Mouse (Mus musculus) kidney, postnatal 4 days (tissue): Measurements from ENCODE around the gene Yif1a.

ENCODE experiments used
- DNase-seq, 2 experiments: peaks; one replicate each; pipeline ENCODE4 v3.0.0; 2021; ENCODE audit warnings: mixed read lengths in 2 of 2

Yif1a gene

DNA sequence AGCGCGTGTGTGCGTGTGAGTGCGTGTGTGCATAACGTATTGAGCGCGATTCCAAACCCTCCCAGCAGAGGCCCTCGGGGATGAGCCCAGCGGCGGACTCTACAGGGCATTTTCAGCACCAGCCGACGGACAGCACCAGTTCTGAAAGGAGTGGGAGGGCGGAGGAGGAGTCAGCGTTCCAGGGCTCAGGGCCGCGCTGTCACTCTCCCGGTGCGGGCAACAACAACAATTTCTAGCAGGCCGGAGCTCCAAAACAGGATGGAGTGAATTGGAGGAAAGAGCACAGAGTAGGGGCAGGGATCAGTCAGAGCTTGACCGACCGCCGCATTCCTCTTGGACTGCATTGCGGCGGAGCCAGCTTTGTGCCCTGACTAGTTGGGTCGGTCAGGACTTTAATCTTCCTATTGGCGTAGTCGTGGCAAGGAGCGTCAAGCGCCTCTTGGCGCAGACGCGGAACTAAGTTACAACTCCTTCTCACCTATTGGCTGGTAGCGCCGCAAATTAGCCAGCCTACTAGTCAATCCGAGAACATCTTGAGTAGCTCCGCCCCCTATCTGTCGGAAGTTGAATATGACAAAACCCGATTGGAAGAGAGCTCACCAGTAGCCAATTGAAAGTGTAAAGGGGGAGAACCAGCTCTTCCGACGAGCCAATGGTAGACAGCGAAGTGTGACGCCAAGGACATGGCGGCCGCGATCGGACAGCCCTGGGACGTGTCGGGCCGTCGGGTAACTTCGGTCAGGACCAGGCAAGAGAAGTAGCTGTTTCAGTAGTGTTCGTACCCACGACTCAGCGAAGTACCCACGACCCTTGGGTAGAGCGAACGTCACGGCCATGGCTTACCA is at the start of gene Yif1a:
Gene Yif1a (plus strand): TSS at position 655 of the 845 bp plus-strand sequence.
- DNase-seq: peak; percentile 98

DNA sequence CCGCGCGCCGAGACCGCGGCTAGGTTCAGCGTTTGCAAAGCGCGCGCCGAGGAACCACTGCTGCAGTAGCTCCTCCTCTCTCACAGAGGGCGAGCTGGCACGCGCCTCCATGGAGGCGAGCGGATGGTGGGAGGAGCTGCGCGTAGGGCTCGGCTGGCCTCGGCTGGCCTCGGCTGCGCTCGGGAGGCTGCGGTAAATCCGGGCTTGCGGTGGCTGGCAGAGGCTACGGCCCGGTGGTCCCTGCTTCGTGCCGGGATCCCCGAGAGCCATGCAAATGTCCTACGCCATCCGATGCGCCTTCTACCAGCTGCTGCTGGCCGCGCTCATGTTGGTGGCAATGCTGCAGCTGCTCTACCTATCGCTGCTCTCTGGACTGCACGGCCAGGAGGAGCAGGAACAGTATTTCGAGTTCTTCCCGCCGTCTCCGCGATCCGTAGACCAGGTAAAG is 49.6 kb upstream of the Yif1a start, which contains the start of the genes B4gat1 and AC124502.3:
Gene B4gat1 (plus strand): TSS at position 118 of the 448 bp plus-strand sequence.
Gene AC124502.3 (plus strand): TSS at position 183 of the 448 bp plus-strand sequence.
- peak; percentile 92 to 96 for DNase-seq

DNA sequence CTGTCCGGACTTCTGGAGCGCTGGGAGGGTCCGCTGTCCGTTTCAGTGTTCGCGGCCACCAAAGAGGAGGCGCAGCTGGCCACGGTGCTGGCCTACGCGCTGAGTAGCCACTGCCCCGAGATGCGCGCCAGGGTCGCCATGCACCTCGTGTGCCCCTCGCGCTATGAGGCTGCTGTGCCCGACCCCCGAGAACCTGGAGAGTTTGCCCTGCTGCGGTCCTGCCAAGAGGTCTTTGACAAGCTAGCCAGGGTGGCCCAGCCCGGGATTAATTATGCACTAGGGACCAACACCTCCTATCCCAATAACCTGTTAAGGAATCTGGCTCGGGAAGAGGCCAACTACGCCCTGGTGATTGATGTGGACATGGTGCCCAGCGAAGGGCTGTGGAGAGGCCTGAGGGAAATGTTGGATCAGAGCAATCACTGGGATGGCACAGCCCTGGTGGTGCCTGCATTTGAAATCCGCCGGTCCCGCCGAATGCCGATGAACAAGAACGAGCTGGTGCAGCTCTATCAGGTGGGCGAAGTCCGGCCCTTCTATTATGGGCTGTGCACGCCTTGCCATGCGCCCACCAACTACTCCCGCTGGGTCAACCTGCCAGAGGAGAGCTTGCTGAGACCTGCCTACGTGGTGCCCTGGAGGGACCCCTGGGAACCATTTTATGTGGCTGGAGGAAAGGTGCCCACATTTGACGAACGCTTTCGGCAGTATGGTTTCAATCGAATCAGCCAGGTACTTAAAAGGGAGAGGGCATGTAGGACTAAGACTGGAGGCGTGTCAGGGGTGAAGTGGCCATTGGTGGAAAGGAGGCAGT is 48.8 kb upstream of the Yif1a start:
- DNase-seq: peak in 1 of 2 experiments; percentile 50

DNA sequence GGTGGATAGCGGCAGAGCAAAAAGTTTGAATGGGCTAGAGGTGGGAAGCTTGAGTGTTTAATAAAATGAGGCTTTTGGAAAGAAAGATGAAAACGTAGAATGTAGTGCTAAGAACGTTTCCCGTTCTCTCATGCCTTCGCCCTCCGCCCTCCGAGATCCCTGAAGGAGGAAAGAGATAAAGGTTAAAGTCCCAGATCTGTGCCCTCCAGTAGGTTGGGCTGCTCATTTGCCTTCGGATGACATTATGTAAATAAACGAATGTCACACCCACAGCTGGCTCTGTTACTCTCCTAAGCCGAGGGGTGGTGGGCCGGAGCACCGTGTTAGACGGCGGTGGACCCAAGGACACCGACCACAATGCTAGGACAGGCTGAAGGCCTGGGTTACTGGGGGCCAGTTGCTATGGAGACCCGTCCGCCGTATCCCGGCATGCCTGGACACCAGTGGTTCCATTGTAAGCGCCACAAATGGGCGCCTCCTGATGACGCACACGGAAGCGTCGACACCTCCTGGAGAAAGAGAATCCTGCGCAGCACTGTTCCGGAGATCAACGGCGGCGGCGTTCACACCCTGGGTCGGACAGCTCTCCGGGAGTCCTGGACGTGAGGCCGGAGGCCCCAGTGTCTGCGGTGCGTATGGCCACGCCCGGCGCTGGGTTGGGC is 47.3 kb upstream of the Yif1a start, which contains the start of gene Brms1:
Gene Brms1 (plus strand): TSS at position 493 of the 662 bp plus-strand sequence.
- peak; percentile 96 to 97 for DNase-seq

DNA sequence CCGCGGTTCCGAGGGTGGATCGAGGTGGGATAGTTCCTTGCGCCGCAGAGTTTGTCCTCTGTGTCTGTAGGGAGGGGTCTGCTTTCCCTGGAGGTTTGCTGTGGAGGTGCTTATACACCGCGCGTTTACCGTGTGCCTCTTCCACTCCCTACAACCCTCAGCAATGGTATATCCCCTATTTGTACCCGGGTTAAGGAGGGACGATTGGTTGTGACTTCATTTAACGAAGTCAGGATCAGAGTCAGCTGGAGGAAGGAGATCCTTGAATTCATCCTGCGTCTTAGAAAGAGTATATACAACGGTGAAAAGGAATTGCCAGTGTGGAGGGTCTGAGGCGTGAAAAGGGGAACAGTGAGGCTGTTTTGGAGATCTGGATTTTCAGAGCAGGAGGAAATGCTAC is 46.8 kb upstream of the Yif1a start:
- DNase-seq: no peak

DNA sequence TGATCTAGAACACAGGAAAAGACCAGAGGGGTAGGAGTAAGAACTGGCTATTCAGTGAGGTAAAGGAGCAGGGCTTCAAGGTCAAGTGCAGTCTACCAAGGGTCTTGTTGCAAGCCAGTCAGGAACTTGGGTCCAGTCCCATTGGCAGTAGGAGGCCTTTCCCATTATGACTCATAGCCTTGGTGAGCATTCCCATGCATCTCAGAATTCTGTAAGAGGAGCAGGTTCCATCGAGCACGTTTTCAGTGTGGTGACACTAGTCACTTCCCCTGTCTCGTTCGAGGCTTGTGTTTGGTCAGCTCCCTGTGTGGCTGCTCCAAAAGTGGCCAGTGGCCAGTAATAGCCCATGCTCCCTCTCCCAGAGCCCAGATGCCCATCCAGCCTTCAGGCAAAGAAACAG is 42.8 kb upstream of the Yif1a start:
- DNase-seq: no peak

DNA sequence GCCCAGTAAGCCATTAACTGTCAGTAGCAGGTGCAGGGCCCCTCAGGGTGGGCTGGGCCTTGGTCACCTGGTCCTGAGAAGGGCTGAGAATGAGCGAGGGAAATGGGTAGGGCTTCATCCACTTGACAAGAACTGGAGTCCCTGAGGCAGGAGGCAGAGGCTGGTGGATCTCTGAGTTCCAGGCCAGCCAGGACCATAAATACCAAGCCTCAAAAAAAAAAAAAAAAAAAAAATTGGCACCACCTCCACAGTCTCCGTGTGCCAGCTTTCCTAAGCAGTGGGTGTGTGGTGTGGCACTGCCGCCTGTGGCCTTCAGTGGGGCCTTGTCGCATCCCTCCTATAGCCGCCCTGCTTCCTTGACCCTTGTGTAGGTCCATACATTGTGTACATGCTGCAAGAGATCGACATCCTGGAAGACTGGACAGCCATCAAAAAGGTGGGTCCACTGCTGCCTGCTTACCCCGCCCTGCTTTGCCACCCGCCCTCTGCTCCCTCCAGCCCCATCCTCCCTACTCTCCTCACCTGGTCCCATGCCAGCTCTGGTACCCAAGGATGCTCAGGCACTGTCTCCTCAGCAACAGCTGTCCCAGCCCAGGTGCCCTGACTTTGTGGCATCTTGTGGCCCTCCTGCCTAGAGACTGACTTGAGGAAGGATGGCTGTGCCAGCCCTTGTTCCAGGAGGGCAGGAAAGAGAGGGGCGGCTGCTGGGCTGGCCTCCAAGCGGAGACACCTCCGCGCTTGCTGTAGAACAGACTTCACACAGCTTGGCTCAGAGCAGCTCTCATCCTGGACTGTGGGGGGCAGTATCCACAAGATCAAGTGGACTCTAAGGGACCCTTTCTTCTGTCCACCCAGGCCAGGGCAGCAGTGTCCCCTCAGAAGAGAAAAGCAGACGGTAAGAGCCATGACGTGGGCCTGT is 39.9 kb upstream of the Yif1a start:
- DNase-seq: no peak

DNA sequence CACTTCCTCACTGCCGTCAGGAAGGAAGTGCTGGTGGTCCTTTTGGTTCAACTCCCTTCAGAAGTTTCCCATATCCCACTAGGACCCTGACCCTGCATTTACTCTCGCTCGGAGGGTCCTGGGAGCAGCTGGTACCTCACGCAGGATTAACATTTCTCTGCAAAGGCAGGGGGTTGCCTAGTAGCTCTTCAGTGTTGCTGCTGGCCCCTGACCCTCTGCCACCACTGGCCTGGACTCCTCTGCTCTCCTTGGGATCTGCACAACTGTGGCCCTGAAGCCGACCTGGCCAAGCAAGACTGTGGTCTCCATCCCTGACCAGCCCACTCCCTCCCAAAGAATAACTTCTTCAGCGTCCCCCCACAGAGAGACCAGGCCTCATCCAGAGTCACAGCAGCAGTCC is 39.0 kb upstream of the Yif1a start:
- no peak for DNase-seq

DNA sequence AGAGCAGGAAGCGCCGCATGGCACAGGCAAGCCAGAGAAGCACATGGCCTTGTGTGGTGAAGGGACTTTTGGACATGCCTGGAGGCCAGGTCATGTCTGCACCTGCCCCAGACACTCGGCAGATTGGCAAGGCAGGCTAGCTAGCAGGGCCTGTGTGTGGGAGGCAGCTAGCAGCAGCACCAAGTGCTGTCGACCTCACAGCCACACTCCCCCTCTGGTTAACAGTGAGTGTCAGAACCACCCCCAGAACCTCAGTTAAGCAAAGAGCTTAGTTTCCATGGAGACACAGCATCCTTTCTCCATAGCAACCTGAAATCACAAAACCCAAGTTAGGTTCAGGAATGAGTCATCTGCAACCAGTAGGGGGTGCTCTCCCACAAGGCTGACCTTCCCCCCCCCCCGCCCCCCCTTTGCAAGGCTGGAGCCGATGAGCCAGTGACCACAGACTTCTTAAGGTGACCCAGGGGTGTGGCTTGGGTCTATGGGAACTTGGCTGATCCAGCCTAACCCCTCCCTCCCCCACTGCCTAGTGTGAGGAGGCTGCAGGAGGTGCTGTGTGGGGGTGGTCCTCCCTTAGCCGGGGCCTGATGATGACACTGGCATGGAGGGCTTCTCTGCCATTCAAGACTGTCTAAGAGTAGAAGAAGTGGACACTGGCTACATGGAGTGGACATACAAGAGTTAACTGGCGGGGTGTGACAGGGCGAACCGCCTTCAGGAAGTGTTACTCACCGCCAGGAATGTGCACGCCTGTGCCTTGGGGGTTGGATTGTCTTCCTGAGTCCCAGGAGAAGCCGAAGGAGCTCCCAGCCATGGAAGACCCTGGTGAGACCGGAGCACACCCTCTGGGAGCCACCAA is 38.1 kb upstream of the Yif1a start, which contains the start of gene Rin1:
Gene Rin1 (plus strand): TSS at position 435 of the 859 bp plus-strand sequence.
- peak; percentile 62 to 76 for DNase-seq

DNA sequence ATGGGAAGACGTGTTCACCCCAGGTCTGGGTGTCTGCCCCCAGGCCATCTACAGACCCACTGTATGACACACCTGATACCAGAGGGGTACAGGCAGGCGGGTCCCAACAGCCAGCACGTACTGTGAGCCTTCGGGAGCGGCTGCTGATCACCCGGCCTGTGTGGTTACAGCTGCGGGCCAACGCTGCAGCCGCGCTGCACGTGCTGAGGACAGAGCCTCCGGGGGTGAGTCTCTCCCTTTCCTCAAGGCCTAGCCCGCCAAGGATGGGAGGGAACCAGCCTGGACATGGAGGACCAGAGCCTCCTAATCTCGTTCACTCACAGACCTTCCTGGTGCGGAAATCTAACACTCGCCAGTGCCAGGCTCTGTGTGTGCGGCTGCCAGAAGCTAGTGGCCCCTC is 37.3 kb upstream of the Yif1a start:
- DNase-seq: peak; percentile 41 to 56

DNA sequence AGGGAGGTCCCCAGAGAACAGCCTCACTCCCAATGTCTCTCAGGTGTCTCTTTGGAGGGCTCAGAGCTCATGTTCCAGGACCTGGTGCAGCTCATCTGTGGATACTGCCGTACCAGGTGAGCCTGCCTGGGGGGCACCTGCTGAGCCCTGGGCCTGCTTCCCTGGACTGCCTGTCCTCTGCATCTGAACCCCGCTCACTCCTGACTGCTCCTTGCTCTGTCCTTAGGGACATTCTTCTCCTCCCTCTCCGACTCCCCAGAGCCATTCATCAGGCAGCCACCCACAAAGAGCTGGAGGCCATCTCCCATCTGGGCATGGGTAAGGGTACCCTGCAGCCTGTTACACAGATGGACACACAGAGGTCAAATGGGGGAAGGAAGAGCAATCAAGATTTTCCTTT is 36.8 kb upstream of the Yif1a start:
- DNase-seq: no peak

DNA sequence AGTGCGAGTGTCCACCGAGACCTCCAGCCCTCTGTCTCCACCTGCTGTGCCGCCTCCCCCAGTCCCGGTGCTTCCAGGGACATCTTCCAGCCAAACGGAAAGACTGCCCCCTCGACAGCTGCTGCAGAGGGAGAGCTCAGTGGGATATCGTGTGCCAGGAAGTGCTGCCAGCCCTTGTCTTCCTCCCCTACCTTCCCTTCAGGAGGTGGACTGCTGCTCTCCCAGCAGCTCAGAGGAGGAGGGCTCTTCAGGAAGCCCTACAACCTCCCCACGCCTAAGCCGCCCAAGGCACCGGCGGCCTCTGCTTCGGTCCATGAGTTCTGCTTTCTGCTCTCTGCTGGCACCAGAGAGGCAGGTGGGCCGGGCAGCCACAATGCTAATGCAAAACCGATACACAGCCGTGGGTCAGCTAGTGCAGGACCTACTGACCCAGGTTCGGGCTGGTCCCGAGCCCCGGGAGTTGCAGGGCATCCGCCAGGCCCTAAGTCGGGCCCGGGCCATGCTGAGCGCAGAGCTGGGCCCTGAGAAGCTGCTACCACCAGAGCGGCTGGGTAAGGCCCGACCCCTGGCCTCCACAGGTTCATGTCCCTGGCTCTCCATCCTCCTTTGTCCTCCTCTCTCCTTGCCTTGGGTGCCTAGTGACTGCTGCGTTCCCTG is 36.0 kb upstream of the Yif1a start:
- DNase-seq: no peak

DNA sequence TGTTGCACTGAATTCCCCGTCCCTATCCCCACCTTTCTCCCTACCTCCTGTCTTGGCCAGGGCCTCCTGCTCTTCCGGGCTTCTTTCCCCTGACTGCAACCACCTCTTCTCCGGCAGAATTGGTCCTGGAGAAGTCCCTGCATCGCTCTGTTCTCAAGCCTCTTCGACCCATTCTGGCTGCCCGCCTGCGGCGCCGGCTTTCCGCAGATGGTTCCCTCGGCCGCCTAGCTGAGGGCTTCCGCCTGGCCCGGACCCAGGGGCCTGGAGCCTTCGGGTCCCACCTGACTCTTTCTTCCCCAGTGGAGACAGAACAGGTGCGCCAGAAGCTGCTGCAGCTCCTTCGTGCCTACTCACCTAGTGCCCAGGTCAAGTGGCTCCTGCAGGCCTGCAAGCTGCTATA is 35.5 kb upstream of the Yif1a start:
- DNase-seq: no peak

DNA sequence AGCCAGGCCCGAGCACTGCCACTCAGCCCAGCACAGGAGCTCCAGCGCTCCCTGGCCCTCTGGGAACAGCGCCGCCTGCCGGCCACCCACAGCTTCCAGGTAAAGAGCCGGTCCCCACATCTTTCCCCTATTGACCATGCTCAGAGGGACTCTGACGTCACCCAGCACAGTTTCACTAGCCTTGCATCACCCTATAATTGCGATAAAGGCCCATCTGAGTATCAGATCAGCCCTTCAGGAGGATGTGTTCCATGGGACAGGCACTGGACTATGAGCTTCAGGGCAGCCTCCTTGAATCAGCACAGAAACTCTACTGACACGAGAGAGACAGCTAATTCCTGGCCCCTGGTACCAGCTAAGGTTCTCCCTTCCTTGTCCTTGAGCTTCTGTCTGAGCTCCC is 34.4 kb upstream of the Yif1a start:
- peak; percentile 81 to 86 for DNase-seq

DNA sequence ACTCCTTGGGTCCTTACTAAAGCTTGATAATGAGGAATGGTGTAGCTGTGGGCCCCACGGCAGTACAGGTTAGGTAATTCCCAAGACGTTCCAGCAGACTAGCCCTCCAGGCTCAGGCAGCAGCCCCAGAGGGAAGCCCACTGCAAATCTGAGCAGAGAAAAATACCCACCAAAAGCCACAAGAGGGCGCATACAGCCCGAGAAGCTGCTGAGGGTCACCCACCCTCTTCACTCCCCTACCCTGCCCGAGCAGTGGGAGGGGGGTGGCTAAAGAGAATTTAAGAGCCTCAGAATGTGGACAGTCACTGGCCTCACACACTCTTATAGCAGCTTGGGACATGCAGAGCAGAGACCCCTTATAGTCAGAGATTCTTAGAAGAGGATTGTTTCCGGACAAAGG is 32.1 kb upstream of the Yif1a start:
- peak; percentile 68 to 77 for DNase-seq

DNA sequence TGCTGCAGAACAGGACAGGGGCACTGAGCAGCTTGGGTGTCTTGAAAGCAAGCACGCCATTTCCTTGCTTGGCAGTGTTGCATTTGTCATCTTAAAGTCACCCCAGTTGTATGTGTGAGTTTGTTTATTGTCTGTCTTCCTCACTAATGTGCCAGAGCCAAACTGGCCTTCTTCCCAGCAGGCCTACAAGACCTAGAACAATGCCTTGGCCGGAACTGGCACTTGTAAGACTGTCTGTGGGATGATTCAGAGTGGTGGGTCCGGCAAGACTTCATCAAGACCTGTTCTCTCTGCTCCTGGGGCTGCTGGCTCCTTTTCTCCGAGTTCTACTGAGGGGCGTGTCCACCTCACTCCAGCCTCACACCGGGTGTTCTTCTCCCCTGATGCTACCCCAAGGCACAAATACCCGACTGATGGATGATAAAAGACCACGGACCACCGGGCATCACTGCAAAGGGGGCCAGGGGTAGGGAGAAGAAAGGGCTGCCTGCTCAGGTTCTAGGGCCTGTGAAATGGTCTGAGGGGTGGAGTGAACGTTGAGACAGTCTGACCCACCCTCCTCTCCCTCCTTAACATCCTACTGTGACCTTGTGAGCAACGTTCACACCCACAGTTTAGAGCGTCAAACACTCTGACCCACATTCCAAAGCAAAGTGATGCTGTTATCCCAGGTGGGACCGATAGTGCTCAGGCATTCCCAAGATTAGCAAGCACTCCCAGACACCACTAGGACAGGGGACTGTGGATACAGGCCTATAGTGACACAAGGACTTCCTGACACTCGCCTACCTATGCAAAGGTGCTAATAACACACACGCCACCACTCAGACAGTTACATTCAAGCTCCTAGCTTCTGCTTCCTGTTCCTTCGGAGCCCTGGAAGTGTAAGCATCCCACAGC is 30.2 kb upstream of the Yif1a start:
- DNase-seq: no peak

DNA sequence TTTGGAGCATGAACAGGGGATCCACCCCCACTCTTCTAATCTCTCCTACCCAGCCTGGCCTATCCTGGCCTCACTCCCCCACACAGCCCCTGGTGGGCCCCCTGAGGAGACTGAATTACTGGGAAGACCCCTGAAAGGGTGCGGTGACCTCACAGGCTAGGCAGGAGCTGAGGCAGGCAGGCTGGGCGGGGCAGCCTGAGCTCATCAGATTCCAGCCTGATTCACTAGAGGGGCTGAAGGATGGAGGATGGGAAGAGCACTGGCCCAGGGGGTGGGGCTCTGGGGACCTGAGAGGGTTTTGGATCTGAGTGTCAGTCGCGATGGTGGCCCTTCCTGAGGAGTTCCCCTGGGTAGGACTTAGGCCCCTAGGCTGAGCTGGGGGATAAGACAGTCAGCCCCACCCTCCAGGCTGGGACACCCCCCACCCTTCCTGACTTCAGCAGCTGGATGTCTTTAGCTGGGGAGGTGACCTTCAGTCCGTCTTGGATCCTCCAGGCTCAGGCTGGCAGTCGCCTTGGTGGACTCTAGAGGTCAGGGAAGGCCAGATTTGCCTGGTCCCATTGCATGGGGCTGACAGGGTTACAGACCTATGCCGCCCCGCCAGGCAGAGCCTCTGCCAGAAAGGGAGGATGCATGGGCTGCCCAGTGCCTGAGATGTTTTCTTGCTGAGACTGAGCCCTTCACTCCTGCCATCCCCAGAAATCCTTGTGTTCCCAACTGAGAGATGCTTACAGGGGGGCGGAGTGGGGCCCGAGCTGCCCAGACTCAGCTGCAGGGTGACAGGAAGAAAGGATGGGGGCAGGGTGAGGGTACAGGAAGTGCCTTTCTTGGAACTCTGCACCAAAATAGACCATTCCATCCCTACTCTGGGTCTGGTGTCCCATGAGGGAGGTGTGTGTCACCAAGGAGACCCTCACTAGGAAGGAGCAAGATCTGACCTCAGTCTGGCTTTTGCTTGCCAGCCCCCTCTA is 29.3 kb upstream of the Yif1a start:
- DNase-seq: peak in 1 of 2 experiments; percentile 57
